Mouse (Mus musculus) kidney, postnatal 14 days (tissue): Measurements from ENCODE around the gene Kif1b.
A peak's percentile ranks its signal among the peaks of the same experiment; 100 is the strongest.

Experiments
- DNase-seq: peaks from one replicate; pipeline ENCODE4 v3.0.0; 2022; ENCODE audit warnings: mixed read lengths

Kif1b gene

DNA sequence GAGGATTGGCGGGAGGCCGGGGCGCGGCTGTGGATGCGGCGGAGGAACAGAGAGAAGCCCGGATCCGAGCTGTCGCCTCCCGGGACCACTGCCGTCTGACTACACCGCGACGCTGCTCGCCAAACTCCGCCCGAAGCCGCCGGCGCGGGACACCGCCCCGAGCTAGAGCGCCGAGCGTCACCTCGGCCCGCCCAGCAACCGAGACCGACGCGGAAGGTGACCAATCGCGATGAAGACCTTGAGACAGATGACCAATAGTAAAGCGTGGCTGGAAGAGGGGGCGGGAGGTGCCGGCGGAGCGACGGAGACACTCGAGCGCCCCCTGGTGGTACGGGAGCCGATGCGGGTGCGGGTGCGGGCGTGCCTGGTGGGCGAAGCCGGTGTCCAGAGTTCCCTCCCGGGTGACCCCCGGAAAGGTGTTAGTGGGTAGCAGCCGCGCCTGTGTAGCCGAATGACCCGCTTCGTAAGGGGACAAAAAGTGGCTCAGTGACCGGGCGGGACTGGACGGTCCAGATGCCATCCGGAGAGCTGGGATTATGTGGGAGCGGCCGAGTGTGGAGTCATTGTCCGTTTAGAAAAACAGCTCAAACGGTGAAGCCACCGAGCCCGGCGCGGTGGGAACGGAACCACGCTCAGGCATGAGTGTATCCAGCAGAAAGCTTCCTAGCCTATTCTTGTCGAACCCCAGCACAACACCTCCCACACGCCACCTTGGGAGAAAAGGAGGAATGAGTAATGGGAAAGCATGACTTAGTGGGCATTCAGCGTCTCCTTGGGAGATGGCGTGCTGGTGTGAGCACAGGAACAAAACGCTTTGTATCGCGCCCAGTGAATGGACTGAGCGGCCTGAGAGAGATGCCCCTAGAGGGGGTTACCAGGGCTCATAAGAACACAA lies at the start of gene Kif1b:
TSS of gene Kif1b (minus strand) at position 98 of the 895 bp plus-strand sequence.
- peak; percentile 98 for DNase-seq

DNA sequence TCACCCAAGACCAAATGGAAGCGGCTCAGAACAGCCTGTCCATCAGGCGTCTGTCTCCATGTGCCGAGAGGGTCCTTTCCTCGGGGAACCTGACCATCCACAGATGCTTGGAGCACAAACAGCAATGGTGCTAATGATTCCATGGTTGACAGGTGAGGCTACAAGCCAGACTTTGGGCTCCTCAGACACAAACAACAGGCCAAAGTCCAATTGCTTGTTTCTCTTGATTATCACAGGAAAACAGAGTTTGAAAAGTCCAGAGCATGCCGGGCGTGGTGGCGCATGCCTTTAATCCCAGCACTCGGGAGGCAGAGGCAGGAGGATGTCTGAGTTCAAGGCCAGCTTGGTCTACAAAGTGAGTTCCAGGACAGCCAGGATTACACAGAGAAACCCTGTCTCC lies 47.2 kb upstream of the Kif1b start:
- DNase-seq: no peak

DNA sequence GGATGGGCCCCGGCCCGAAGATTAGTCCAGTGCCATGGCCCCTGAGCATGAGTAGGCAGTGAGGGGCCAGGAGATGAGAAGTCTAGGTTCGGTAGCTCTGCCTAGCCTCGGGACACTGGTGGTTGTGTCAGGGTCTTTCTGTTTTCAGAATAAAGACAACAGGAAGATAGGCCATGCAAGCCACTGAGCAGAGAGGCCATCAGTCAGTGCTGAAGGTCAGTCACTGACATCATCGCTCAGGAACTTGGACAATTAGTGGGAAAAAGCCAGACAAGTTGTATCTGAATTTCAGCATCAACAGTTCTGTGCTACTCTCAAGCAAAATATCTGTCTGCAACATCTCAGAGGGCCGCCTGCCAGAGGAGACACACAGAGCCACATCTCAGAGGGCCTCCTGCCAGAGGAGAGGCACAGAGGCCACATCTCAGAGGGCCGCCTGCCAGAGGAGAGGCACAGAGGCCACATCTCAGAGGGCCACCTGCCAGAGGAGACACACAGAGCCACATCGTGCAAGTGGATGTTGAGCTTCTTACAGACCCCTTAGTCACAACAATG lies 44.2 kb upstream of the Kif1b start:
- peak; percentile 9 for DNase-seq

DNA sequence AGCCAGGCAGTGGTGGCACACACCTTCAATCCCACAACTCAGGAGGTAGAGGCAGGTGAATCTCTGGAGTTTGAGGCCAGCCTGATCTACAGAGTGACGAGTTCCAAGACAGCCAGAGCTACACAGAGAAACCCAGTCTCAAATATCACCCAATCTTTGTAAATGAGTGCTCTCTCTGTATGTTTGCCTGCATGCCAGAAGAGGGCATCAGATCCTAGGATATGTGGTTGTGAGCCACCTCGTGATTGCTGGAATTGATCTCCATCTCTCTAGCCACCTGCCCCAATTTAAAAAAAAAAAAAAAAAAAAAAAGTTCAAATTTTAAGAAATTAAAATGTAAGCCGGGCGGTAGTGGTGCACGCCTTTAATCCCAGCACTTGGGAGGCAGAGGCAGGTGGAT lies 41.5 kb upstream of the Kif1b start:
- no peak for DNase-seq

DNA sequence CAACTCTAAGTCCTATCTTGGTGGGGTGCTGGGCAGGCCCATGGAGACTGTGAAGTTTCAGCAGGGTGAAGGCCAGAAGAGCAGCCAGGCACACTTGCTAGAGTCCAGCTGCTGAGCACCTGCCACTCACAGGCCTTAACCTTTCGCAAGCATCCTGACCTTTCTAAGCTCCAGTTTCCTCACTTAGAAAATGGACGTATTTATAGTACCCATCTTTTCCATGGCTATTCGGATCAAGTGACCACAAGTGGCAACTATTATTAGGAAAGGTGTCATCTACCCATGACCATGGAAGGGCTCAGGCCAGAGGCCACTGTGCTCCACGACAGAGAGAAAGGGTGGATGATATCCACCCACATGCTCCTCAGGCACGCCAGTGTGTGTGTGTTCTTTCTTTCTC lies 38.4 kb upstream of the Kif1b start:
- no peak for DNase-seq

DNA sequence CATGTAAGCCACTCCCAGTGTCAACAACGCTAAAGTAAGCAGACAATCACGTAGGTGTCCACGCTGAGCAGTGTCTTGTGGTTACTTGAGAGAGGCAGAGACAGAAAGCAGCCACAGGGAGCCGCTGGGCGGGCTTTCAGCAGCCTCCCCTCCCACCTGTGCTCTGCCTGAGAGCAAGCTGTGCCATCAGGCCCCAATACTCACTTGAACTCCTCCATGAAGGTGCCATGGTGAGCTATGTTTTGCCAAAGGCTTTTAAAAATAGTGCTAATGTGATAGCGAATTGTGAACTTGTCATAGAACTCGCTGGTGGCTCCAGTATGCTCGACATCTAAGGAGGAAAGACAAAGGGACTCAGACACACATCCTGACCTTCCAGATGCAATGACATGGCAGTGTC lies 36.8 kb upstream of the Kif1b start:
- no peak for DNase-seq

DNA sequence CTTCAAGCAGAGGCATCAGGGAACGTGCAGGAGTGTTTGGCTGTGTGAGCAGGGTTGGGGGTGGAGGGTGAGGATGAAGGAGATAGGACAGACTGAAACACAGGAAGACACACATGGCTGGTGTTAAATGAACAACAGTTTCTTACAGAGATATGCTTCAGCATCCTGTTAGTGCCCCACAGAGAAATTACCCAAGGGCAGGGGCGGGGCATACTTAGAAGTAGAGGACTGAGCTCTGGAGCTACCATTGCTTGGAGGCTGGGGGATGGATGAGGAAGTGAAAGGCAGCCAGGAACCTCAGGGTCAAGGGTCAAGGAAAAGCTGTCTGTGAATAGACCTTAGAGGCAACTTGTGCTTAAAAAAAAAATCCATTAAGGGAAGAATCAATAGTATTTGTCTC lies 33.2 kb upstream of the Kif1b start:
- no peak for DNase-seq

DNA sequence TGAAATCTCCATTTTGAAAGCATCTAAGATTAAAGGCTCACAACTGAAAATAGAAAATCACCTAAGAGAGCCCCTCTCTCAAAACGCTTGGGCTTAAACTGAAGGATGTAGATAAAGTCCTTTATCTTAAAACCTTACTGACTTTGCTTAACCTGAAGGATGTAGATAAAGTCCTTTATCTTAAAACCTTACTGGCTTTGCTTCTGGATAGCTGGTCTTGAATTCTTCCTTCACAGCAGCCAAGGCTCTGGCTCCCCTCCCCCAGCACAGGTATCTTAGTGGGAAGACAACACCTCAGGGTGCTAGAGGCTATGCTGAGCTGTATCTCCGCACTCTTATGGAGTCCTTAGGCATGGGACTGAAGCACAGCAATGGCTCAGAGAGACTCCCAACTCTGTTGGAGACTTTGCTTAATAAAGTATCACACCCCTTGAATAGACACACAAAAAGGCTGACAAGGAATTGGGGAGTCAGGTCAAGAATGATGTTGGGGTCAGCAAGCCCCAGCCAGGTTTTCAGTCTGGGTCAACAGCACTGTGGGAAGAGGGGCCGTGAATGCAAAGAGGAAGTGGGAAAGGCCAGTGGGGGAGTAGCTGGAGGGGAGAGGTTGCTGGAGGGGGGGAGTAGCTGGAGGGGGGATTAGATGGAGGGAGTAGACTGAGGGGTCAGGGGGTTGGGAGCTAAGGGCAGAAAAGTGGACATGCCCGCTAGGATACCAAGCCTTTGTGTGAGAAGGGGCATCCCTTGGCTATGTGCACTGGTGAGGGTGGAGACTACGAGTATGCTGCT lies 32.1 kb upstream of the Kif1b start:
- no peak for DNase-seq

DNA sequence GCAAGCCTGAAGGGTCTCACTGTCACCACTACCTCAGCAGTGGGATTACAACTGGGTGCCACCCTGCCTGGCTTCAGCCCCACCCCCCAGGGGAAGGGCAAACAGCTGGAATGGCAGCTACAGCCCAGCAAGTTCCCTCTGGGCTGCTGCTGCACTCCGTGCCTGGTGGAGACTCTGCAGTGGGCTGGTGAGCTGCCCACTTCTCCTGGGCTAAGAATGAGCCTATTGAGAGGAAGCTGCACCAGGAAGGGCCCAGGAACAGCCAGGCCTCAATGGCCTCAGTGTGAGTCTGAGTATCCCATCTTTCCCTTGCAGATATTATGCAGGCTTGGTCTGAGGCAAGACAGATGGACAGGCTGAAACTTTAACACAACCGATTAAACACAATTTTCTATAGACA lies 30.6 kb upstream of the Kif1b start:
- no peak for DNase-seq

DNA sequence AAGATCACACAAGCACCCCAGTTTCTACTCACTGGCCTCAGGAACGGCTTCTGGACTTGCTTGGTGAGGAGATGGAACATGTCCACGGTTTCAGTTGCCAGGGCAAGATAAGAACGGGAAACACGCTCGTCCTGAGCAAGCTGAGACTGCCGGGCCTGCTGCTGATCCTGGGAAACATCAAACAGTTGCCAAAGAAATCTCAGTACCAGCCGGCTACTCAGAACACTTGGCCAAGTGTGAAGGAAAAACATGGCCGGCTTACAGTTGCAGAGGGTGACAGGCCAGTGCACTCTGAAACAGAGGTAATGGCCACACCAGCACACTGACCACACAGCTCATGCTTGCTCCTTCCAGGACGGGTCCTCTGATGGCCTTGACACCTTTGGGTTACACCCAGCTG lies 29.9 kb upstream of the Kif1b start:
- no peak for DNase-seq

DNA sequence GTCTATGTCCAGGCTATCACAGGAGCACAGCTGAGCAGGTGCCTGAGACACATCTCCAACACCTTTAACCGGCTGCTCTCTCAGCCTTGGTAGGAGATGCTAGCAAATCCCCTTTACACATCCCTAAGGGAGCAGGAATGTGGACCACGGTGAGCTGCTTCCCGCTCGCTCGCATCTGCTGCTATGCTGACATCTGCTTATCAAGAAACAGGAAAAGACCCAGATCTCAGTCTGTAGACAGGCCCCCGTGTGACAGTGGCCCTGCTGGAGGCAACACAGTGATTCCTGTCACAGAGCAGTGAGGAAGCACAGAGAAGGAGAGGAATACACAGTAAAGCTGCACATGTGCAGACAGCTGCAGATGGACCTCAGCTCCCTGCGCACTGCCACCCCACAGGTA lies 28.8 kb upstream of the Kif1b start:
- no peak for DNase-seq

DNA sequence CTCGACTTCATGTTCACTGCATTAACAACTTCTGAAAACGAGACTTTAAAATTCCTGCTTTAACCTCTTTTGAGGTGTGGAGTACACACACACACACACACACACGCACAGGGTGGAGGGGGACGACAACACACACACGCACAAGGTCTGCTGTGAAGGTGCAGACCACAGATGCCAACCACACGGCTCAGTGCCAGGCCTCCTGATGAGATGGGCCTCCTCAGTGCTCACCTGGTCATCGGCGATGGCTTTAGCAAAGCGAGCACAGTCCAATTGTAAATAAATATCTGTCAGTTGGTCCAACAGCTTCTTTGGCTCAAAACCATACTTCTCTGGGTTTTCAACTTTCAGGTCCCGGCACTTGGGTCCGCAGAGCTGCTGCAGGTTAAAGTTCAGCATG lies 27.4 kb upstream of the Kif1b start:
- no peak for DNase-seq

DNA sequence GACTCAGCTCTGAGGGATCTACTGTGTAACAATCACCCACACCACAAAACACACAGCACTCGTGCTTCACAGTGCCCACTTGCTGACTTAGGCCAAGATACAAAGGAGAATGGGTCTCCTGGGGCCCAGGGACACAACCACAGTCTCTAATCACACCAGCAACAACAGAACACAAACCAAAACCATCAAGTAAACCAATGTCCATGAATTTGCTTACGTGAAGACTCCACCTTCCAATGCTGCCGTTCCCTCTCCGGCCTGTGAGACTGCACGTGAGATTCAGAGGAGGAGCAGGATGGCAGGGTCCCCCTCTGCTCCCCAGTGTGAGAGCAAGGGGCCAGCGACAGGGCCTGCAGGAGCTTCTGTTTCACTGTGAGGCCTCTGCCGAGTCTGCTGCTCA lies 25.2 kb upstream of the Kif1b start:
- no peak for DNase-seq

DNA sequence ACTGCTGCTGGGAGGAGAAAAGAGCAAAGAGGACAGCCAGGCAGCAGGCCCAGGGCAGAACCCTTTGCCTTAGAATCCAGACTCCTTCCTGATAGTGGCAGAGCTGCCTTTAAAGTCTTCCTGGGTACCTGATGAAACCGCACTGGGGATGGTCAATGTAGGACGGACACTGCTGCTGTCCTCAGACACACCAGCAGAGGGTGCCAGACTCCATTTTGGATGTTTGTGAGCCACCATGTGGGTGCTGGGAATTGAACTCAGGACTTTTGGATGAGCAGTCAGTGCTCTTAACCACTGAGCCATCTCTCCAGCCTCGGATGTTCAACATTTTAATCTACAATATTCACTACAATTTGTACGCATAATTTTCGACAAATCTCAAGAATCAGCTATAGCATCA lies 23.0 kb upstream of the Kif1b start:
- no peak for DNase-seq

DNA sequence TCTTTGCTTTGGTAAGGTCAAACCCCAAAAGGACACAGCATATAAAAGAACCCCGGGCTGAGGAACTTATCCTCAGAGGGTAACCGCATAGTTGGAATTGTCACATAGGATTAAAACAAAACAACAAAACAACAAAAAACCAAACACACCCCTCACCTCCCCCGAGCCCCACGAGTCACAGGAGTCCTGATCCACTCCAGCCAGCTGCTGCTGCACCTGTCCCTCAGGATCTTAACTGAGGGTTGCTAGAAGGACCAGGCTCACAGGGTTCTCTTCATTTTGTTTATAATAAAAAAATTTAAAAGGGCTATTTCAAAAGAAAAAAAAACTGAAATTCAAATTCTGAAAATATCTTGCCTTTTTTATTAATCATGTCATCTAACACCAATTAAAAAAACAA lies 21.2 kb upstream of the Kif1b start:
- no peak for DNase-seq

DNA sequence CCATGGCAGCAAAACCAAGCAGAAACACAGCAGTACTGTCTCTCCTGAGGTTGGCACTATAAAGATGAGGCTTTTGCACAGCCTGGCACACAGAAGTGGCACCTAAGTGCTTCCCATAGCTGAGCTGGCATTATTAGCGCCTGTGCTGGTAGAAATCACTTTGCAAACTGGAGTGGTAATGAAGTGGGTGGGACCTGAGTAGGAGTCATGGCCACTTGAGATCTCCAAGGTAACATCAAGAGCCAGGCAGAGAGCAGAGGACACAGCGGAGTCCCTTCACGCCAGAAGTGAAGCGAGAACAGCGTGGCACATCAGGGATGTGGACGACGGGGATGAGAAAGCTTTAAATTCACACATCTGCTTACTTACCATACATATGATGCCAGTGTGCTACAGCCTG lies 19.8 kb upstream of the Kif1b start:
- DNase-seq: no peak

DNA sequence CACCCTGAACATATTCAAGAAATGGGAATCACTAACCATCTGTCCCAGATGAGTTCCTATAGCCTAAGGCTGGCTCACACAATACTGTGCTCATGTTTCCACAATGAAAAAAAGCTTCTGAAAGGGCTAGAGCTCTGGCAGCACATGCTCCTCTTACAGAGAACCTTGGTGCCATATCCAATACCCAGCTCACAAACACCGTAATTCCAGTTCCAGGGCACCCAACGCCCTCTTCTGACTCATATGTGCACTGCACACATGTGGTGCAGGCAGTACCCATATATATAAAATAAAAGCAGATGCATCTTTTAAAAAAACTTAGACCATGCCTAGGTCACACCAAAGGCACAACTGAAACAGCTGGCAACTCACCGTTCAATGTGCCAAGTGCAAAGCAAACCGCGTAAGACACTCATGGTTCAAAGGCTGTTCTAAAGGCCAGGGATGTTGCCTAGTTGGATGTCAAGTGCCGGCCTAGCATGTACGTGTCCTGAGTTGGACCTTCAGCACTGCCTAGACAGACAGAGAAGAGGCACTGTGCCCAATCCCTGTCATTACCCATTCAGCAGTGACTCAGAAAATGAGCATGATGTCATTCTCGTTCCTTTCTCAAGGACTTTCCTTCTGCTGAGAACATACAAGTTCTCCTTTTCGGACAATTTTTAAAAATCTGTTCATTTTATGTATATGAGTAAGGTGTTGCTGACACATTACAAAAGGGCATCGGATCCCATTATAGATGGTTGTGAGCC lies 18.1 kb upstream of the Kif1b start:
- no peak for DNase-seq

DNA sequence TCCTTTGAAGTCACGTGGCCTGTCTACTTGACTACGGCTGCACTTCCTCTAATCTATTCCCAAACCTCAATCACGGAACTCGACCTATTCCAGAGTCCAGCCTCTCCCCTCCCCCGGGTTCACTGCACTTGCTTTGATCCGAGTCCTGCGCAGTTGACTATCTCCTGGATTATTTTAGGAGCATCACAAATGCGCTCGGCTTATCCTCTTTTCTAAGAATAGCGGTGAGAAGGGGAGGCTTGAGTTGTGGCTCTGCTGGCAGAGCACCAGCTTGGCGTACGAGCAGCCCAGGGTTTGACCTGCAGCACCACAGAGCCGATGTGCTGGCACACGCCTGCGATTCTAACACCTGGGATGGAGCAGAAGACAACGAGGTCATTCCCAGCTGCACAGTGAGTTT lies 16.2 kb upstream of the Kif1b start:
- DNase-seq: no peak

DNA sequence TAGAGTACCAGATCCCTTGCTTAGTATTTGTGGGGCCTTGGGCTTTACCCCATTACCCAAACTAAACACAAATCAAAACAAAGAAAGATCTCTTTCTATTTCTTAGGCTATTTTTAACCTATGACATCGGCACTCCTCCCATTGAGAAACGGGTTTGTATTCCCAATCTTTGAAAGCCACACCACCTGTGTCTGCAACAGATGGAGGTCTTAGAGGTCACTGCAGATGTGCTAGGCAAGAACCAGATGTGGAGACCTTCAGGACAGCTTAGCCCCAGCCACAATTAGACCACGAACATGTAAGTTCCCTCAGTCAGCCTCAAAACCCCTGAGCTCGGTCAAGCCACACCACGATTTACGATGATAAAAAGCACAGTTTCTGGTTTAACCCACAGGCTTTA lies 15.2 kb upstream of the Kif1b start:
- DNase-seq: no peak

DNA sequence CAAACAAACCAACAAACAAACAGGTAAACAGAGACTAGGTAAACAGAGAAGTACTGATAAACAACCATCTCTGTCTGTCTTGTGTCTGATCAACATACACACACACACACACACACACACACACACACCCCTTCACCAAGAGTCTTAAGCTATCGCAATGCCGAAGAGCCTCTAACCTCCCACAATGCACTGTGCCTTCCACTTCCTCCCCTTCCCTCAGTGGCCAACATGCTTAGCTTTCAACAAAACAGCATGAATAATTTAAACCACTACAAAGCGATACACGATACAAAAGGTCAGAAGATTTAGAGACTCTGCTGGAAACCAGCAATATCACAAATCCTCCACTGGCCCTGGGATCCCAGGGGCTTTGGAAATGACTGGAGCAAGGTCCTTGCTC lies 14.8 kb upstream of the Kif1b start:
- no peak for DNase-seq

DNA sequence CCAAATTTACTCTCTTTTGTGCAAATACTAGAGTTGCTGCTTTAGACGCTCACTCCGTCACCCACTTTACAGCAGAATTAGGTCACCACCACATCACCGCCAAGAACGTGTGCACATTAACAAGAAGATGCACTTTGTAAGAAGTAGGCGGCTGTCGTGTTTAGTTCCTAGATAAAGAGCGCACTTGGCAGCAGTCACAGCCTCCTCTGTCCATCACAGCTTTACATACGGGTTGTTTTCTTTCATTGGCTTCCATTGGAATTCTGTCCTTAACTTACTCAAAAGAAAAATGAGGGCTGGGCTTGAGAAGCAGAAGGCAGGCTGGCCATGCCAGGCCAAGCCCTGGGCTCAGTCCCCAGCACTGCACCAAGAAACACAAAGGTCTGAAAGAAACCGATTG lies 11.6 kb upstream of the Kif1b start:
- DNase-seq: no peak

DNA sequence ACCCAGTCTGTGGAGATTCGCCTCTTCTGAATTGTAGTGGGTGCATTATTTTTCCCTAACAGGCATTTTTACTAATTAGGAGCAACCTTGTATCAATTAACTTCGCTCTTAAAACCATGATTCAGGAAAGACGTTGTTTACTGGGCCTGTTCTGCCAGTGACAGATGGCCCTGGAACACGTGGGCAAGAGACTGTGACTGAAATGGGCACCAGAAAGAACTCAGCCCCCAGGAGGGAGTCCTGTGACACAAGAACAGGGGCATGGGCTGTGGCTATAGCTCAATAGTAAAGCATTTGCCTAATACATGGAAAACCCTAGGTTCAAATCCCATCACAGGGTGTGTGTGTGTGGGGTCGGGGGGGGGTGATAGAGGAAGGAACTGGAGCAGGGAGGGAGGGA lies 9.9 kb upstream of the Kif1b start:
- DNase-seq: no peak

DNA sequence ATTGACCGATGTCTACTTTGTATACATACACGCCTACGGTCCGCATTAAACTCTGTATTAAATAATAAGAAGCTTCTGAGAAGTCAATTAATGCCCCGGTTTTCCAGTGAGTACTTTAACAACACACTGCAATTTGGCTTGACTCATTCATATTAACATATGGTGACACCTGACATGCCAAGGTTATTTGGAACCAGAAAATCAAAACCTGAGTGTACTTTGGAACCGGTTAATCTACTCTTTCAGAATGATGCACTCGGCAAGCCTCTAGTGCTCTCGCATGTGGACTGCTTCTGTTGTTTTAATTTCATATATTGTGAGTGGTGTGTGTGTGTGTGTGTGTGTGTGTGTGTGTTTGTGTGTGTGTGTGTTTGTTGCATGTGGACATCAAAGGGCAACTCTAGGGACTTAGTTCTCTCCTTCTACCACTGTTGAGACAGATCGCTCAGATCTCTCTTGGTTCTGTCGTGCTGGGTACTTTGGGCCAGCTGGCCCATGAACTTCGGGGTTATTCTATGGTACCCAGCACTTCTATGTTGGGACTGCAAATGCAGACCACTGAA lies 6.9 kb upstream of the Kif1b start:
- no peak for DNase-seq
